Mouse (Mus musculus) MEL (cell line): ENCODE data around the gene Tbr1. TPM values are rescaled to one million over a fixed set of nuclear protein-coding genes. Genes with fewer than 3 reads are reported as not detected.

Source experiments
- DNase-seq: peaks from one replicate; pipeline ENCODE4 v3.0.0; 2011; ENCODE audit warnings: low read depth, low spot score
- H3K27ac ChIP-seq: 2 replicates; pipeline ENCODE4 v1.5.1; 2012; ENCODE audit warnings: low read depth, mild to moderate bottlenecking, control low read depth, low read length, moderate library complexity; ENCODE audit not compliant: control insufficient read depth
- H3K27me3 ChIP-seq, 2 experiments: fragments of 150-350 bp in 1 of 2; sonication (generic) in 1 of 2; 2 replicates each; pipeline ENCODE4 v1.6.1; 2012; ENCODE audit warnings: low read length in 2 of 2, mild to moderate bottlenecking in 2 of 2, improper control_type of control experiment in 1 of 2, moderate library complexity in 1 of 2; ENCODE audit not compliant: insufficient read depth in 2 of 2, control insufficient read depth in 1 of 2
- H3K36me3 ChIP-seq, 2 experiments: 2 replicates each; pipeline ENCODE4 v1.6.1; 2012 to 2014; ENCODE audit warnings: low read length in 2 of 2, improper control_type of control experiment in 1 of 2, inconsistent platforms in 1 of 2, mild to moderate bottlenecking in 1 of 2; ENCODE audit not compliant: insufficient read depth in 2 of 2, control insufficient read depth in 1 of 2
- H3K4me1 ChIP-seq, 2 experiments: fragments of 150-350 bp in 1 of 2; sonication (generic) in 1 of 2; 2 replicates each; pipeline ENCODE4 v1.6.1; 2012; ENCODE audit warnings: low read length in 2 of 2, improper control_type of control experiment in 1 of 2, mild to moderate bottlenecking in 1 of 2; ENCODE audit not compliant: insufficient read depth in 2 of 2, control insufficient read depth in 1 of 2
- H3K4me3 ChIP-seq, 2 experiments: fragments of 150-350 bp in 1 of 2; sonication (generic) in 1 of 2; 2 replicates each; pipeline ENCODE4 v1.5.1; 2012; ENCODE audit warnings: low read depth in 2 of 2, low read length in 2 of 2, mild to moderate bottlenecking in 2 of 2, moderate library complexity in 2 of 2, control low read depth in 1 of 2, improper control_type of control experiment in 1 of 2; ENCODE audit not compliant: control insufficient read depth in 1 of 2, insufficient read depth in 1 of 2
- H3K79me2 ChIP-seq: 2 replicates; pipeline ENCODE4 v1.6.1; 2012; ENCODE audit warnings: mild to moderate bottlenecking, low read length, moderate library complexity; ENCODE audit not compliant: control insufficient read depth, poor library complexity, insufficient read depth
- H3K9ac ChIP-seq: 2 replicates; pipeline ENCODE4 v1.6.1; 2012; ENCODE audit warnings: low read depth, mild to moderate bottlenecking, control low read depth, low read length, moderate library complexity; ENCODE audit not compliant: control insufficient read depth, poor library complexity, severe bottlenecking
- H3K9me3 ChIP-seq: fragments of 150-350 bp; sonication (generic); replicated peaks from 2 replicates; pipeline ENCODE4 v1.6.1; 2012; ENCODE audit warnings: mild to moderate bottlenecking, low read length, improper control_type of control experiment, moderate library complexity; ENCODE audit not compliant: insufficient read depth
- CTCF ChIP-seq, 3 experiments: IDR thresholded peaks in 2 of 3; conservative IDR thresholded peaks in 1 of 3; 2 replicates each; pipeline ENCODE4 v1.5.1; 2011 to 2012; ENCODE audit warnings: low read length in 3 of 3, low read depth in 2 of 3, mild to moderate bottlenecking in 2 of 3, improper control_type of control experiment in 1 of 3, inconsistent platforms in 1 of 3, mixed read lengths in 1 of 3, moderate library complexity in 1 of 3; ENCODE audit not compliant: control insufficient read depth in 1 of 3, insufficient read depth in 1 of 3, poor library complexity in 1 of 3, severe bottlenecking in 1 of 3
- E2F4 ChIP-seq: IDR thresholded peaks from 2 replicates; pipeline ENCODE4 v1.6.1; 2011; ENCODE audit warnings: low read depth, low read length, improper control_type of control experiment, borderline replicate concordance
- ETS1 ChIP-seq: IDR thresholded peaks from 2 replicates; pipeline ENCODE4 v1.6.1; 2012; ENCODE audit warnings: low read depth, mild to moderate bottlenecking, inconsistent platforms, low read length, improper control_type of control experiment, moderate library complexity
- HCFC1 ChIP-seq: IDR thresholded peaks from 2 replicates; pipeline ENCODE4 v1.6.1; 2012; ENCODE audit warnings: low read depth, mild to moderate bottlenecking, inconsistent platforms, low read length, improper control_type of control experiment, moderate library complexity
- MAFK ChIP-seq: IDR thresholded peaks from 2 replicates; pipeline ENCODE4 v1.6.1; 2011; ENCODE audit warnings: low read depth, mild to moderate bottlenecking, low read length, improper control_type of control experiment, borderline replicate concordance
- MAZ ChIP-seq: IDR thresholded peaks from 2 replicates; pipeline ENCODE4 v1.6.1; 2012; ENCODE audit warnings: low read depth, mild to moderate bottlenecking, inconsistent platforms, low read length, improper control_type of control experiment
- MEF2A ChIP-seq: IDR thresholded peaks from 2 replicates; pipeline ENCODE4 v1.6.1; 2014; ENCODE audit warnings: low read depth, mild to moderate bottlenecking, inconsistent platforms, low read length, improper control_type of control experiment; ENCODE audit not compliant: poor library complexity, insufficient replicate concordance, severe bottlenecking; ENCODE audit errors: extremely low read depth
- RCOR1 ChIP-seq: IDR thresholded peaks from 2 replicates; pipeline ENCODE4 v1.6.1; 2012; ENCODE audit warnings: low read depth, mild to moderate bottlenecking, inconsistent platforms, low read length, improper control_type of control experiment
- SIN3A ChIP-seq: IDR thresholded peaks from 2 replicates; pipeline ENCODE4 v1.6.1; 2012; ENCODE audit warnings: low read length, improper control_type of control experiment, inconsistent platforms
- TBP ChIP-seq: IDR thresholded peaks from 2 replicates; pipeline ENCODE4 v1.8.0; 2011; ENCODE audit warnings: low read depth, low read length, improper control_type of control experiment
- USF2 ChIP-seq, 2 experiments: IDR thresholded peaks; 2 replicates each; pipeline ENCODE4 v1.6.1; 2011 to 2012; ENCODE audit warnings: improper control_type of control experiment in 2 of 2, low read length in 2 of 2, borderline replicate concordance in 1 of 2, inconsistent platforms in 1 of 2, low read depth in 1 of 2, mild to moderate bottlenecking in 1 of 2; ENCODE audit not compliant: insufficient read depth in 1 of 2
- ZKSCAN1 ChIP-seq: IDR thresholded peaks from 2 replicates; pipeline ENCODE4 v1.6.1; 2012; ENCODE audit warnings: low read depth, mild to moderate bottlenecking, inconsistent platforms, low read length, improper control_type of control experiment, moderate library complexity
- ZMIZ1 ChIP-seq: IDR thresholded peaks from 2 replicates; pipeline ENCODE4 v1.6.1; 2012; ENCODE audit warnings: low read depth, mild to moderate bottlenecking, inconsistent platforms, low read length, improper control_type of control experiment, moderate library complexity
- ZNF384 ChIP-seq: IDR thresholded peaks from 2 replicates; pipeline ENCODE4 v1.6.1; 2012; ENCODE audit warnings: low read depth, mild to moderate bottlenecking, inconsistent platforms, low read length, improper control_type of control experiment
- polyA plus RNA-seq, 2 experiments: library from polyadenylated mRNA; stranded (reverse) in 1 of 2; unstranded in 1 of 2; fragments of >175 nt in 1 of 2; fragments of >200 nt in 1 of 2; gene quantifications; 2 replicates each; pipeline versions ENCODE4 v1.2.1 to v1.2.4; 2012; ENCODE audit warnings: low replicate concordance in 2 of 2, low read depth in 1 of 2; ENCODE audit not compliant: insufficient read length in 2 of 2, insufficient read depth in 1 of 2, missing spikeins in 1 of 2
- total RNA-seq: library from RNA; depleted of rRNA; stranded (reverse); fragments of 300-350 nt; gene quantifications from 2 replicates; pipeline ENCODE4 v1.2.3, GENCODE M21; 2012

Tbr1 gene
- total and polyA plus RNA-seq, 3 experiments: 0.11 TPM; not detected in 2

GRCm38 (mm10) chr2:61794960-61795359 lies 7.8 kb upstream of the Tbr1 start:
- H3K27me3 ChIP-seq: no peaks in the 10 kb centered on the region
- H3K36me3 ChIP-seq: peaks cover 0 to 21% of the 10 kb centered on the region in 2 experiments; a peak in 2 of 4 replicates
- H3K9me3 ChIP-seq: no peaks in the 10 kb centered on the region
- H3K27ac ChIP-seq: no peak overlapping the region
- TF ChIP-seq TBP: no peak
- TF ChIP-seq ZMIZ1: no peak
- TF ChIP-seq HCFC1: no peak
- no peak for TF ChIP-seq ZNF384
- TF ChIP-seq SIN3A: no peak
- TF ChIP-seq MAZ: no peak
- TF ChIP-seq, all 39 proteins: peak for 0
- Histone ChIP-seq H3K79me2 (no peaks in the 10 kb centered on the region), H3K4me1 (no peaks in the 10 kb centered on the region), H3K4me3 (no peak overlapping the region), H3K9ac (no peak overlapping the region)
- no peak for DNase-seq

- no peak for TF ChIP-seq RCOR1
- TF ChIP-seq ETS1: no peak
- TF ChIP-seq CTCF (IDR thresholded peaks at IDR 0.05 in 2 of 3, conservative IDR thresholded peaks at IDR 0.05 in 1 of 3; ENCODE audit: control insufficient read depth in 1 of 3, insufficient read depth in 1 of 3, low read depth in 2 of 3, low read length in 3 of 3, poor library complexity in 1 of 3, severe bottlenecking in 1 of 3): no peak
- TF ChIP-seq E2F4: no peak
- no peak for TF ChIP-seq ZKSCAN1
- TF ChIP-seq MEF2A: no peak
- no peak for TF ChIP-seq TBP
- no peak for TF ChIP-seq USF2 (IDR thresholded peaks at IDR 0.05; ENCODE audit: borderline replicate concordance in 1 of 2, insufficient read depth in 1 of 2, low read depth in 1 of 2, low read length in 2 of 2)
- no peak for TF ChIP-seq MAFK
- no peak for TF ChIP-seq SIN3A
- Histone ChIP-seq H3K9ac (no peak overlapping the region), H3K4me3 (no peak overlapping the region), H3K4me1 (no peaks in the 10 kb centered on the region), H3K27me3 (no peaks in the 10 kb centered on the region), H3K9me3 (no peaks in the 10 kb centered on the region), H3K79me2 (no peaks in the 10 kb centered on the region), H3K27ac (no peak overlapping the region), H3K36me3 (peaks cover 0 to 17% of the 10 kb centered on the region in 2 experiments; a peak in 2 of 4 replicates)
- no peak for DNase-seq
These were observed 4.7 kb upstream of the Tbr1 start for GRCm38 (mm10) chr2:61798048-61798447.
